Mouse (Mus musculus) E14TG2a.4 (cell line): Measurements from ENCODE around the gene Rb1.

Source experiments
- CTCF ChIP-seq: conservative IDR thresholded peaks from 2 replicates; pipeline ENCODE4 v1.5.1; 2014; ENCODE audit warnings: low read length
- NANOG ChIP-seq: IDR thresholded peaks from 2 replicates; pipeline ENCODE4 v1.6.1; 2014; ENCODE audit warnings: borderline replicate concordance, low read length, mixed read lengths

DNA sequence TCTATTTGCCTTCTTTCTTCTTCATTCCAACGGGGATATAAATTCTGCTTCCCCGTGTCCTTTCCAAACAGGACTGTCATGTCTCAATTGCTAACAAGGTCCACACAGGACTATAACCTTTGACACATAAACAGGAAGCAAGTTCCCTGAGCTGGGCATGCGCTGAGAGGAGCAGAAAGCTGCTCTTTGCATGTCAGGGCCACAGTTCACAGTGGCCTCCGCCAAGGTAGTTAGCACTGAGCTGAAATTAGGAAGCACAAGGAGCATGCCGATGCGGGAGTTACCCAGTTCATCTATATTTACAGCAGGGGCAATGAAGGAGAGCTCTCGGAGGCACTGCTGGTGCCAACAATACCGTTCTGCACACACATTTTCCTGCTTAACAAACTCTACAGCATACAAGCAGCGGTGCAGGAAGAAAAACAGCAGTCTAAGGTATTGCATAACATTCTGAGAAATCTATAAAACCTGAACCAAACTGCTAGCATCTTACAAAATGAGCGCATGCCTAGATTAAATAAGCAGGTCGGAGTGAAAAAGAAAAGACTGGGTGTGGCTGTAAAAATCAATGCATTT lies 48.8 kb upstream of the Rb1 start:
- no peak for TF ChIP-seq CTCF
- no peak for TF ChIP-seq NANOG
